Mouse (Mus musculus) bone marrow macrophage, adult 2 months (primary cell): ENCODE data around the gene Ndufs8.

Source experiments
- CTCF ChIP-seq: IDR thresholded peaks from 2 replicates; pipeline ENCODE4 v1.5.1; 2012; ENCODE audit warnings: low read depth, mild to moderate bottlenecking, low read length, moderate library complexity
- POLR2A ChIP-seq: IDR thresholded peaks from 2 replicates; pipeline ENCODE4 v1.6.1; 2012; ENCODE audit warnings: mild to moderate bottlenecking, low read depth, low read length, borderline replicate concordance

- no peak for TF ChIP-seq CTCF
- no peak; the same call in 1 of the 2 replicates for TF ChIP-seq POLR2A
Observed at GRCm38 (mm10) chr19:3931716-3932115, 19.1 kb upstream of the Ndufs8 start.
